Mouse (Mus musculus): ENCODE data around the gene Vps37d. TPM values are rescaled to one million over a fixed set of nuclear protein-coding genes. Genes with fewer than 3 reads are reported as not detected.

Vps37d gene
- total RNA-seq, 1 experiment, result 2.0 TPM

- H3K27ac ChIP-seq (ENCODE audit: insufficient read depth, low read depth, low read length, poor library complexity, severe bottlenecking), result no peak overlapping the region
- no peaks in the 10 kb centered on the region for H3K36me3 ChIP-seq (ENCODE audit: control insufficient read depth, insufficient read depth, low read length, poor library complexity, severe bottlenecking)
- in situ Hi-C loops (cut with MboI; ENCODE audit: low sequenced_read_pairs in 2 of 2, unreplicated experiment in 2 of 2), result no loop called here
- H3K4me1 ChIP-seq (ENCODE audit: control insufficient read depth in 2 of 2, insufficient read depth in 2 of 2, low read length in 2 of 2, poor library complexity in 1 of 2), result peaks cover 0 to 31% of the 10 kb centered on the region in 2 experiments; a peak in 2 of 4 replicates
- no peak overlapping the region for H3K4me3 ChIP-seq (ENCODE audit: insufficient read depth in 1 of 2, low read depth in 1 of 2, low read length in 2 of 2, poor library complexity in 1 of 2, severe bottlenecking in 1 of 2)
- no peak overlapping the region for H3K9ac ChIP-seq (ENCODE audit: insufficient read depth, low read depth, low read length, poor library complexity, severe bottlenecking)
- no peaks in the 10 kb centered on the region for H3K9me3 ChIP-seq (ENCODE audit: control insufficient read depth, insufficient read depth, low read depth, low read length)
- no peak for TF ChIP-seq MAFK (IDR thresholded peaks at IDR 0.05; ENCODE audit: insufficient read depth, low read depth, low read length)
- no peak for TF ChIP-seq CHD2 (IDR thresholded peaks at IDR 0.05; ENCODE audit: low read depth, low read length)
- TF ChIP-seq ZC3H11A (IDR thresholded peaks at IDR 0.05; ENCODE audit: borderline replicate concordance, low read depth, low read length), result no peak
- TF ChIP-seq HCFC1 (IDR thresholded peaks at IDR 0.05; ENCODE audit: borderline replicate concordance, insufficient read depth, low read length), result no peak
- no peak for TF ChIP-seq ZNF384 (IDR thresholded peaks at IDR 0.05; ENCODE audit: low read depth, low read length)
- DNase-seq (ENCODE audit: low read depth, low spot score), result no peak
Measured at GRCm38 (mm10) chr5:135076368-135076767, 1.7 kb downstream of the Vps37d start.

- H3K36me3 ChIP-seq (ENCODE audit: control insufficient read depth, insufficient read depth, low read length, poor library complexity, severe bottlenecking), result no peaks in the 10 kb centered on the region
- no peaks in the 10 kb centered on the region for H3K9me3 ChIP-seq (ENCODE audit: control insufficient read depth, insufficient read depth, low read depth, low read length)
- no peak for DNase-seq (ENCODE audit: low read depth, low spot score)
- in situ Hi-C loops (cut with MboI; ENCODE audit: low sequenced_read_pairs in 2 of 2, unreplicated experiment in 2 of 2), result no loop called here
- H3K9ac ChIP-seq (ENCODE audit: insufficient read depth, low read depth, low read length, poor library complexity, severe bottlenecking), result no peak overlapping the region
- TF ChIP-seq MAFK (IDR thresholded peaks at IDR 0.05; ENCODE audit: insufficient read depth, low read depth, low read length) (no peak), HCFC1 (IDR thresholded peaks at IDR 0.05; ENCODE audit: borderline replicate concordance, insufficient read depth, low read length) (no peak), ZNF384 (IDR thresholded peaks at IDR 0.05; ENCODE audit: low read depth, low read length) (no peak), ZC3H11A (IDR thresholded peaks at IDR 0.05; ENCODE audit: borderline replicate concordance, low read depth, low read length) (no peak), CHD2 (IDR thresholded peaks at IDR 0.05; ENCODE audit: low read depth, low read length) (no peak)
- no peak overlapping the region for H3K4me3 ChIP-seq (ENCODE audit: insufficient read depth in 1 of 2, low read depth in 1 of 2, low read length in 2 of 2, poor library complexity in 1 of 2, severe bottlenecking in 1 of 2)
- no peak overlapping the region for H3K27ac ChIP-seq (ENCODE audit: insufficient read depth, low read depth, low read length, poor library complexity, severe bottlenecking)
- peaks cover 0 to 31% of the 10 kb centered on the region in 2 experiments; a peak in 2 of 4 replicates for H3K4me1 ChIP-seq (ENCODE audit: control insufficient read depth in 2 of 2, insufficient read depth in 2 of 2, low read length in 2 of 2, poor library complexity in 1 of 2)
Measured at GRCm38 (mm10) chr5:135075655-135076054, 2.4 kb downstream of the Vps37d start.

GRCm38 (mm10) chr5:135073349-135074150, 4.5 kb downstream of the Vps37d start:
- H3K9ac ChIP-seq (ENCODE audit: insufficient read depth, low read depth, low read length, poor library complexity, severe bottlenecking), result peak overlapping the region; percentile 23
- H3K36me3 ChIP-seq (ENCODE audit: control insufficient read depth, insufficient read depth, low read length, poor library complexity, severe bottlenecking), result no peaks in the 10 kb centered on the region
- no peak for DNase-seq (ENCODE audit: low read depth, low spot score)
- in situ Hi-C loops (cut with MboI; ENCODE audit: low sequenced_read_pairs in 2 of 2, unreplicated experiment in 2 of 2), result no loop called here
- 0 out of 2 replicates have a peak overlapping the region, but pooled peaks have one; percentile 35 for H3K27ac ChIP-seq (ENCODE audit: insufficient read depth, low read depth, low read length, poor library complexity, severe bottlenecking)
- no peak for TF ChIP-seq HCFC1 (IDR thresholded peaks at IDR 0.05; ENCODE audit: borderline replicate concordance, insufficient read depth, low read length)
- TF ChIP-seq CHD2 (IDR thresholded peaks at IDR 0.05; ENCODE audit: low read depth, low read length), result no peak
- no peak for TF ChIP-seq ZC3H11A (IDR thresholded peaks at IDR 0.05; ENCODE audit: borderline replicate concordance, low read depth, low read length)
- TF ChIP-seq ZNF384 (IDR thresholded peaks at IDR 0.05; ENCODE audit: low read depth, low read length), result no peak
- TF ChIP-seq MAFK (IDR thresholded peaks at IDR 0.05; ENCODE audit: insufficient read depth, low read depth, low read length), result no peak
- no peaks in the 10 kb centered on the region for H3K9me3 ChIP-seq (ENCODE audit: control insufficient read depth, insufficient read depth, low read depth, low read length)
- peak overlapping the region; percentile 41 to 43; a peak in 2 of 4 replicates for H3K4me3 ChIP-seq (ENCODE audit: insufficient read depth in 1 of 2, low read depth in 1 of 2, low read length in 2 of 2, poor library complexity in 1 of 2, severe bottlenecking in 1 of 2)
- peaks cover 0 to 31% of the 10 kb centered on the region in 2 experiments; a peak in 2 of 4 replicates for H3K4me1 ChIP-seq (ENCODE audit: control insufficient read depth in 2 of 2, insufficient read depth in 2 of 2, low read length in 2 of 2, poor library complexity in 1 of 2)

GRCm38 (mm10) chr5:135072720-135073119, 5.3 kb downstream of the Vps37d start:
- H3K27ac ChIP-seq (ENCODE audit: insufficient read depth, low read depth, low read length, poor library complexity, severe bottlenecking), result peak overlapping the region; percentile 63
- in situ Hi-C loops (cut with MboI; ENCODE audit: low sequenced_read_pairs in 2 of 2, unreplicated experiment in 2 of 2), result no loop called here
- no peaks in the 10 kb centered on the region for H3K36me3 ChIP-seq (ENCODE audit: control insufficient read depth, insufficient read depth, low read length, poor library complexity, severe bottlenecking)
- peak; percentile 54 for DNase-seq (ENCODE audit: low read depth, low spot score)
- H3K9ac ChIP-seq (ENCODE audit: insufficient read depth, low read depth, low read length, poor library complexity, severe bottlenecking), result peak overlapping the region; percentile 59; the same call in 1 of the 2 replicates
- peaks cover 0 to 31% of the 10 kb centered on the region in 2 experiments; a peak in 2 of 4 replicates for H3K4me1 ChIP-seq (ENCODE audit: control insufficient read depth in 2 of 2, insufficient read depth in 2 of 2, low read length in 2 of 2, poor library complexity in 1 of 2)
- no peak for TF ChIP-seq HCFC1 (IDR thresholded peaks at IDR 0.05; ENCODE audit: borderline replicate concordance, insufficient read depth, low read length)
- no peak for TF ChIP-seq ZC3H11A (IDR thresholded peaks at IDR 0.05; ENCODE audit: borderline replicate concordance, low read depth, low read length)
- TF ChIP-seq MAFK (IDR thresholded peaks at IDR 0.05; ENCODE audit: insufficient read depth, low read depth, low read length), result no peak
- TF ChIP-seq ZNF384 (IDR thresholded peaks at IDR 0.05; ENCODE audit: low read depth, low read length), result no peak
- no peak for TF ChIP-seq CHD2 (IDR thresholded peaks at IDR 0.05; ENCODE audit: low read depth, low read length)
- peak overlapping the region in 1 of 2 experiments; percentile 53; a peak in 3 of 4 replicates for H3K4me3 ChIP-seq (ENCODE audit: insufficient read depth in 1 of 2, low read depth in 1 of 2, low read length in 2 of 2, poor library complexity in 1 of 2, severe bottlenecking in 1 of 2)
- H3K9me3 ChIP-seq (ENCODE audit: control insufficient read depth, insufficient read depth, low read depth, low read length), result no peaks in the 10 kb centered on the region
